8 mouse cellular contexts compared by ENCODE assay signal in the genomic region with DNA sequence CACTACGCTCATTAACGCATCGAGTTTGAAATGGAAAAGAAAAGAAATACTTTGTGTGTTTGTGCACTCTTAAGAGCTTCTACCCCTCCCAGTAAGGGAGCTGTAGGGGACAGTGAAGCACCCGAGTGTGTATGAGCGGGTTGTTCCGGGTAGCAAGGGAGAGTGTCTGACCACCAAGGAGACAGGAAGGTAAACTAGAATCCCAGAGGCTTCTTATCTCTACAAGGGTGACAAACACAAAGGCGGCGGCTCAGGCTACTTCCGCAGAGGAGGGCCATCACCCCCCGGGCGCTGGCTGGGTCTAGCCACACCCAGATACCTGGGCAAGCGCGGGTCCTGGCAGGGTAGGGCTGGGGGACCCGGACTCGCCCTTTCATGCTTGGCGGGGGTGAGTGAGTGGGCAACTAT. TPM values are rescaled to one million over a fixed set of nuclear protein-coding genes. Genes with fewer than 3 reads are reported as not detected.
A peak's percentile ranks its signal among the peaks of the same experiment; 100 is the strongest.
DNase-seq lines count a peak whose midpoint lies in the region; ATAC-seq and TF ChIP-seq lines count a peak whose summit lies in the region.

No protein-coding gene starts in this region.

- under 1% methylated on average over 16 of the region's 16 CpGs for WGBS in heart, embryonic 15.5 days
- WGBS in forebrain, embryonic 14.5 days: under 1% methylated on average over 16 of the region's 16 CpGs
- under 1% methylated on average over 15 of the region's 16 CpGs for WGBS in liver, embryonic 13.5 days (ENCODE audit: insufficient replicate concordance)
- WGBS in stomach, postnatal 0 days: 0% methylated on average over 16 of the region's 16 CpGs

- H3K27ac ChIP-seq in heart, embryonic 15.5 days: peak overlapping the region; percentile 98
- H3K27ac ChIP-seq in forebrain, embryonic 14.5 days (ENCODE audit: low read depth, low read length): peak overlapping the region; percentile 81; the same call in 1 of the 2 replicates
- peak overlapping the region; percentile 91 for H3K27ac ChIP-seq in liver, embryonic 13.5 days
- peak overlapping the region; percentile 97 for H3K27ac ChIP-seq in stomach, postnatal 0 days (replicated peaks)

- intact Hi-C loops in left cerebral cortex, postnatal 14 days (cut with DNase I): loop anchor here (2.0 kb wide), 1 partner anchor 62 kb away; the partner anchor contains the start of gene Ep300

- no peaks in the 10 kb centered on the region for H3K27me3 ChIP-seq in heart, embryonic 15.5 days
- no peaks in the 10 kb centered on the region for H3K27me3 ChIP-seq in G1E (ENCODE audit: insufficient read depth, low read length)
- H3K27me3 ChIP-seq in forebrain, embryonic 14.5 days (replicated peaks; ENCODE audit: control insufficient read depth, insufficient read depth, low read length): no peaks in the 10 kb centered on the region; the same call in 1 of the 2 replicates
- H3K27me3 ChIP-seq in liver, embryonic 13.5 days: 0 out of 2 replicates have a peak, but pooled peaks cover 2% of the 10 kb centered on the region
- H3K27me3 ChIP-seq in stomach, postnatal 0 days (ENCODE audit: control insufficient read depth, insufficient read depth, low read length): no peaks in the 10 kb centered on the region

- no peaks in the 10 kb centered on the region for H3K36me3 ChIP-seq in heart, embryonic 15.5 days
- no peaks in the 10 kb centered on the region for H3K36me3 ChIP-seq in G1E (replicated peaks)
- H3K36me3 ChIP-seq in forebrain, embryonic 14.5 days (ENCODE audit: control insufficient read depth, insufficient read depth, low read length): no peaks in the 10 kb centered on the region
- no peaks in the 10 kb centered on the region for H3K36me3 ChIP-seq in liver, embryonic 13.5 days
- H3K36me3 ChIP-seq in stomach, postnatal 0 days (ENCODE audit: control insufficient read depth, insufficient read depth, low read length): no peaks in the 10 kb centered on the region

- H3K4me2 ChIP-seq in heart, embryonic 15.5 days: peak overlapping the region; percentile 98
- H3K4me2 ChIP-seq in forebrain, embryonic 14.5 days (ENCODE audit: low read length): peak overlapping the region; percentile 96
- H3K4me2 ChIP-seq in liver, embryonic 13.5 days: peak overlapping the region; percentile 98
- peak overlapping the region; percentile 96 for H3K4me2 ChIP-seq in stomach, postnatal 0 days (replicated peaks; ENCODE audit: low read depth)

- H3K4me3 ChIP-seq in heart, embryonic 15.5 days: peak overlapping the region; percentile 80
- H3K4me3 ChIP-seq in G1E (ENCODE audit: low read depth, low read length): peak overlapping the region; percentile 77
- peak overlapping the region; percentile 55 for H3K4me3 ChIP-seq in forebrain, embryonic 14.5 days (ENCODE audit: low read depth, low read length)
- peak overlapping the region; percentile 70 for H3K4me3 ChIP-seq in liver, embryonic 13.5 days (replicated peaks)
- peak overlapping the region; percentile 63 for H3K4me3 ChIP-seq in stomach, postnatal 0 days (ENCODE audit: low read depth, low read length)

- no peak for TF ChIP-seq EP300 in stomach, postnatal 0 days (optimal IDR thresholded peaks at IDR 0.05)

- peak; percentile 77 for ATAC-seq in heart, embryonic 15.5 days (replicated peaks; ENCODE audit: insufficient number of reproducible peaks, insufficient read depth, low FRiP score, low read depth)
- peak; percentile 47; the same call in 1 of the 2 replicates for ATAC-seq in G1E (ENCODE audit: extremely low read depth, insufficient number of reproducible peaks, low FRiP score, poor library complexity, severe bottlenecking)
- peak; percentile 66 for ATAC-seq in forebrain, embryonic 14.5 days
- peak; percentile 84 for ATAC-seq in liver, embryonic 13.5 days (ENCODE audit: low read depth)
- peak; percentile 87 for ATAC-seq in stomach, postnatal 0 days (ENCODE audit: low FRiP score, low TSS enrichment)

- peak overlapping the region; percentile 75 for H3K9ac ChIP-seq in heart, embryonic 15.5 days
- peak overlapping the region; percentile 75 for H3K9ac ChIP-seq in forebrain, embryonic 14.5 days (ENCODE audit: low read length)
- peak overlapping the region; percentile 73 for H3K9ac ChIP-seq in liver, embryonic 13.5 days
- peak overlapping the region; percentile 80 for H3K9ac ChIP-seq in stomach, postnatal 0 days (ENCODE audit: low read length)

- H3K4me1 ChIP-seq in heart, embryonic 15.5 days (replicated peaks): no peaks in the 10 kb centered on the region
- H3K4me1 ChIP-seq in G1E (ENCODE audit: insufficient read depth, low read depth, low read length): peaks cover 30% of the 10 kb centered on the region
- peaks cover 5% of the 10 kb centered on the region; the same call in 1 of the 2 replicates for H3K4me1 ChIP-seq in forebrain, embryonic 14.5 days (ENCODE audit: control insufficient read depth, insufficient read depth, low read length)
- peaks cover 39% of the 10 kb centered on the region for H3K4me1 ChIP-seq in liver, embryonic 13.5 days (replicated peaks)
- peaks cover 3% of the 10 kb centered on the region; the same call in 1 of the 2 replicates for H3K4me1 ChIP-seq in stomach, postnatal 0 days (replicated peaks; ENCODE audit: control insufficient read depth, insufficient read depth)

- no peak for TF ChIP-seq CTCF in G1E (IDR thresholded peaks at IDR 0.05; ENCODE audit: low read depth, low read length)
- no peak for TF ChIP-seq CTCF in stomach, postnatal 0 days (IDR thresholded peaks at IDR 0.05; ENCODE audit: low read depth)

- no peak for DNase-seq in heart, adult 8-10 months (ENCODE audit: low spot score)
- peak; percentile 82 for DNase-seq in G1E (ENCODE audit: low spot score)
- DNase-seq in forebrain, embryonic 14.5 days (ENCODE audit: low spot score): no peak
- DNase-seq in liver, embryonic 13.5 days: no peak
- no peak for DNase-seq in stomach, postnatal 0 days (ENCODE audit: low spot score)
- DNase-seq in left cerebral cortex, postnatal 14 days (ENCODE audit: low spot score in 2 of 2): no peak
- DNase-seq in urinary bladder, postnatal 25 days (ENCODE audit: low spot score): no peak

- H3K9me3 ChIP-seq in heart, embryonic 15.5 days (replicated peaks): no peaks in the 10 kb centered on the region
- no peaks in the 10 kb centered on the region for H3K9me3 ChIP-seq in G1E (replicated peaks)
- H3K9me3 ChIP-seq in forebrain, embryonic 14.5 days (replicated peaks; ENCODE audit: control insufficient read depth, low read length): no peaks in the 10 kb centered on the region
- no peaks in the 10 kb centered on the region for H3K9me3 ChIP-seq in liver, embryonic 13.5 days (replicated peaks)
- no peaks in the 10 kb centered on the region for H3K9me3 ChIP-seq in stomach, postnatal 0 days (ENCODE audit: control insufficient read depth, low read length)

RNA-seq across cellular contexts. Expression of gene Rbx1, which starts 56.7 kb away (rescaled TPM):
- 324 and 354 TPM in 2 replicates for polyA plus RNA-seq in heart, embryonic 15.5 days (2015; fragmentation: Nextera tagmentation; extraction: Ambion mirVana)
- 100 to 1,000 TPM; 105 to 114 (median 113) TPM for total RNA-seq in heart, adult 8-10 months (2022)
- 63.2 and 73.1 TPM in 2 replicates for total RNA-seq in G1E (2014; fragmentation: Nextera tagmentation)
- 358 and 361 TPM in 2 replicates for total RNA-seq in G1E (2017)
- polyA plus RNA-seq in G1E (2012): 23.6 and 76.8 TPM in 2 replicates
- polyA plus RNA-seq in forebrain, embryonic 14.5 days (2014; fragmentation: Nextera tagmentation; extraction: Ambion mirVana): 554 and 641 TPM in 2 replicates
- 336 and 337 TPM in 2 replicates for polyA plus RNA-seq in liver, embryonic 13.5 days (2015; fragmentation: Nextera tagmentation; extraction: Ambion mirVana)
- 451 and 460 TPM in 2 replicates for polyA plus RNA-seq in stomach, postnatal 0 days (2015; fragmentation: Nextera tagmentation; extraction: Ambion mirVana)
- total RNA-seq in left cerebral cortex, postnatal 14 days (2021): 100 to 1,000 TPM; 128 to 139 TPM
